22 mouse cellular contexts compared by ENCODE assay signal in genomic region chr12:109615371-109615770, GRCm38 (mm10). TPM values are rescaled to one million over a fixed set of nuclear protein-coding genes. Genes with fewer than 3 reads are reported as not detected.
DNase-seq lines count a peak whose midpoint lies in the region; ATAC-seq and TF ChIP-seq lines count a peak whose summit lies in the region.
"Had no signal": no experiment of that assay in that cellular context is flagged by ENCODE, and none has a peak within 500 bp of the region (broad histone marks: within the 10 kb centered on the region; RNA-seq: fewer than 3 reads in every experiment).

No protein-coding gene starts in this region.

- no peak overlapping the region for H3K27ac ChIP-seq in intestine, embryonic 15.5 days
- H3K27ac ChIP-seq in intestine, postnatal 0 days (ENCODE audit: low read depth, low read length) = no peak overlapping the region
- H3K27ac ChIP-seq: forebrain, embryonic 13.5 days; hindbrain, embryonic 15.5 days; liver, embryonic 14.5 days; midbrain, embryonic 12.5 days; neural tube, embryonic 13.5 days had no signal

- H3K4me1 ChIP-seq in intestine, embryonic 15.5 days (replicated peaks) = 0 out of 2 replicates have a peak, but pooled peaks cover 3% of the 10 kb centered on the region
- H3K4me1 ChIP-seq in intestine, postnatal 0 days (replicated peaks; ENCODE audit: control insufficient read depth, insufficient read depth, low read length) = no peaks in the 10 kb centered on the region

- no peak overlapping the region for H3K4me2 ChIP-seq in intestine, embryonic 15.5 days (replicated peaks)
- no peak overlapping the region for H3K4me2 ChIP-seq in intestine, postnatal 0 days (replicated peaks; ENCODE audit: low read depth)
- H3K4me2 ChIP-seq: forebrain, embryonic 13.5 days; hindbrain, embryonic 15.5 days; midbrain, embryonic 12.5 days; neural tube, embryonic 13.5 days had no signal

- no peaks in the 10 kb centered on the region for H3K9me3 ChIP-seq in intestine, embryonic 15.5 days
- no peaks in the 10 kb centered on the region for H3K9me3 ChIP-seq in intestine, postnatal 0 days (ENCODE audit: control insufficient read depth)
- H3K9me3 ChIP-seq: hindbrain, embryonic 15.5 days had no signal

- DNase-seq in adrenal gland, adult 2 months = peak; percentile 66
- no peak for DNase-seq in adrenal gland, postnatal 4 days (ENCODE audit: low spot score in 2 of 2)
- DNase-seq in MN1 (ENCODE audit: low spot score) = peak; percentile 20
- DNase-seq in brain, adult 2 months (ENCODE audit: low read depth, low spot score) = peak; percentile 72
- no peak for DNase-seq in kidney, adult 11 months
- no peak for DNase-seq in layer of hippocampus, adult 8-10 months (ENCODE audit: low spot score in 2 of 2)
- DNase-seq: cerebellum, adult 9-10 months; gastrocnemius, postnatal 25 days; heart, postnatal 14 days; kidney, adult 8-10 months; kidney, postnatal 14 days; spleen, adult 18-20 months had no signal

- no peak overlapping the region for H3K9ac ChIP-seq in intestine, embryonic 15.5 days
- no peak overlapping the region for H3K9ac ChIP-seq in intestine, postnatal 0 days (ENCODE audit: low read depth, low read length)
- H3K9ac ChIP-seq: forebrain, embryonic 13.5 days; hindbrain, embryonic 15.5 days; liver, embryonic 14.5 days; midbrain, embryonic 12.5 days; neural tube, embryonic 13.5 days had no signal

- ATAC-seq in intestine, embryonic 15.5 days = peak; percentile 40; the same call in 1 of the 2 replicates
- ATAC-seq in intestine, postnatal 0 days = no peak
- ATAC-seq: forebrain, embryonic 13.5 days had no signal

- H3K27me3 ChIP-seq in intestine, embryonic 15.5 days (replicated peaks) = no peaks in the 10 kb centered on the region
- H3K27me3 ChIP-seq in intestine, postnatal 0 days (replicated peaks; ENCODE audit: control insufficient read depth, insufficient read depth, low read length) = no peaks in the 10 kb centered on the region
- H3K27me3 ChIP-seq: hindbrain, embryonic 15.5 days had no signal

- peaks cover 5% of the 10 kb centered on the region; the same call in 1 of the 2 replicates for H3K36me3 ChIP-seq in intestine, embryonic 15.5 days
- 0 out of 2 replicates have a peak, but pooled peaks cover 3% of the 10 kb centered on the region for H3K36me3 ChIP-seq in intestine, postnatal 0 days (ENCODE audit: control insufficient read depth, insufficient read depth)
- H3K36me3 ChIP-seq: G1E had no signal

- H3K4me3 ChIP-seq in intestine, embryonic 15.5 days (replicated peaks) = no peak overlapping the region
- no peak overlapping the region for H3K4me3 ChIP-seq in intestine, postnatal 0 days (ENCODE audit: low read depth, low read length)
- H3K4me3 ChIP-seq: forebrain, embryonic 13.5 days; hindbrain, embryonic 15.5 days; midbrain, embryonic 12.5 days; neural tube, embryonic 13.5 days had no signal

- WGBS in intestine, embryonic 15.5 days = 45% methylated on average over 8 of the region's 8 CpGs
- 51% methylated on average over 8 of the region's 8 CpGs for WGBS in intestine, postnatal 0 days

- no peak for TF ChIP-seq CTCF in intestine, postnatal 0 days (IDR thresholded peaks at IDR 0.05; ENCODE audit: low read depth)

RNA-seq across cellular contexts. Expression of gene Rtl1, which starts 15.2 kb away (rescaled TPM):
- 1 to 10 TPM; 4.9 to 6.8 TPM for total RNA-seq in adrenal gland, adult 2 months (2021)
- polyA plus RNA-seq in adrenal gland, adult 2 months (2012; rRNA removed) = 1.3 and 1.4 TPM in 2 replicates
- 10 to 100 TPM in 1 of 2 experiments, 1 to 10 TPM in 1; 8.8 to 10.3 TPM for total RNA-seq in adrenal gland, postnatal 4 days (2021)
- polyA plus RNA-seq in intestine, embryonic 15.5 days (2015; fragmentation: Nextera tagmentation; extraction: Ambion mirVana) = 1.1 and 1.4 TPM in 2 replicates
- polyA plus RNA-seq in intestine, postnatal 0 days (2015; fragmentation: Nextera tagmentation; extraction: Ambion mirVana) = 0.08 and 0.17 TPM in 2 replicates
- total RNA-seq in layer of hippocampus, adult 8-10 months (2022) = under 1 TPM in 3 of 4 experiments, not detected in 1; 0.08 to 0.13 (median 0.11) TPM
- total RNA-seq: common myeloid progenitor, adult 5-6 weeks; gastrocnemius, postnatal 25 days; megakaryocyte progenitor cell, adult 5-6 weeks had no signal
- polyA plus RNA-seq: G1E had no signal

Comparison
In these comparisons a context has a peak if more than half of its experiments do, and no peak if none do; other contexts are left out.
1. DNase-seq: peak in adrenal gland, adult 2 months (single experiment), MN1 (single experiment) and brain, adult 2 months (single experiment); none in adrenal gland, postnatal 4 days (0 of 2), kidney, adult 11 months (single experiment) and layer of hippocampus, adult 8-10 months (0 of 2).
2. RNA of gene Rtl1, which starts 15.2 kb away (total RNA-seq): 8.8 to 10.3 TPM in adrenal gland, postnatal 4 days and 4.9 to 6.8 TPM in adrenal gland, adult 2 months; 0.08 to 0.13 TPM in layer of hippocampus, adult 8-10 months; every median in the first group is over 4 times any median in the second.